In genomic region chr2:49811420-49811819, GRCm38 (mm10) we compare ENCODE assay signal across 14 mouse cellular contexts. TPM values are rescaled to one million over a fixed set of nuclear protein-coding genes. Genes with fewer than 3 reads are reported as not detected.
DNase-seq lines count a peak whose midpoint lies in the region; ATAC-seq and TF ChIP-seq lines count a peak whose summit lies in the region.
"Had no signal": no experiment of that assay in that cellular context is flagged by ENCODE, and none has a peak within 500 bp of the region (broad histone marks: within the 10 kb centered on the region; RNA-seq: fewer than 3 reads in every experiment).

No protein-coding gene starts in this region.

- H3K79me2 ChIP-seq in heart, adult 2 months (replicated peaks; ENCODE audit: control insufficient read depth, insufficient read depth, low read length): no peaks in the 10 kb centered on the region

- no peak for TF ChIP-seq EP300 in heart, adult 2 months (IDR thresholded peaks at IDR 0.05; ENCODE audit: insufficient read depth, low read depth, low read length)

- TF ChIP-seq POLR2A in heart, adult 2 months (IDR thresholded peaks at IDR 0.05; ENCODE audit: insufficient read depth, low read depth, low read length): no peak

- intact Hi-C loops in heart, adult 2 months (cut with DNase I): no loop called here

- no peaks in the 10 kb centered on the region for H3K9me3 ChIP-seq in heart, embryonic 15.5 days (replicated peaks)
- no peaks in the 10 kb centered on the region for H3K9me3 ChIP-seq in midbrain, embryonic 11.5 days (ENCODE audit: control insufficient read depth, low read length)
- no peaks in the 10 kb centered on the region for H3K9me3 ChIP-seq in midbrain, embryonic 14.5 days (ENCODE audit: control insufficient read depth, low read length)
- H3K9me3 ChIP-seq in stomach, embryonic 16.5 days (replicated peaks; ENCODE audit: control insufficient read depth, low read length): no peaks in the 10 kb centered on the region
- H3K9me3 ChIP-seq: hindbrain, embryonic 13.5 days; liver, embryonic 12.5 days; midbrain, embryonic 15.5 days had no signal

- H3K27me3 ChIP-seq in heart, embryonic 15.5 days: no peaks in the 10 kb centered on the region
- no peaks in the 10 kb centered on the region for H3K27me3 ChIP-seq in heart, adult 2 months (ENCODE audit: control insufficient read depth, insufficient read depth, low read length)
- no peaks in the 10 kb centered on the region for H3K27me3 ChIP-seq in midbrain, embryonic 11.5 days (ENCODE audit: control insufficient read depth, insufficient read depth, low read length)
- 0 out of 2 replicates have a peak, but pooled peaks cover 4% of the 10 kb centered on the region for H3K27me3 ChIP-seq in midbrain, embryonic 14.5 days (ENCODE audit: control insufficient read depth, insufficient read depth, low read length)
- no peaks in the 10 kb centered on the region for H3K27me3 ChIP-seq in stomach, embryonic 16.5 days (ENCODE audit: control insufficient read depth, insufficient read depth, low read length)
- H3K27me3 ChIP-seq: liver, embryonic 12.5 days; midbrain, embryonic 15.5 days had no signal

- no peak for TF ChIP-seq CTCF in heart, adult 2 months (IDR thresholded peaks at IDR 0.05)

- H3K4me1 ChIP-seq in heart, embryonic 15.5 days (replicated peaks): peaks cover 12% of the 10 kb centered on the region
- no peaks in the 10 kb centered on the region for H3K4me1 ChIP-seq in heart, adult 2 months (ENCODE audit: control insufficient read depth, insufficient read depth, low read length)
- no peaks in the 10 kb centered on the region for H3K4me1 ChIP-seq in midbrain, embryonic 11.5 days (ENCODE audit: control insufficient read depth, insufficient read depth, low read length)
- H3K4me1 ChIP-seq in midbrain, embryonic 14.5 days (ENCODE audit: control insufficient read depth, insufficient read depth, low read length): no peaks in the 10 kb centered on the region
- peaks cover 22% of the 10 kb centered on the region for H3K4me1 ChIP-seq in stomach, embryonic 16.5 days (ENCODE audit: control insufficient read depth, insufficient read depth, low read length)
- H3K4me1 ChIP-seq: liver, embryonic 12.5 days had no signal

- no peak for ATAC-seq in heart, embryonic 15.5 days (replicated peaks; ENCODE audit: insufficient number of reproducible peaks, insufficient read depth, low FRiP score, low read depth)
- ATAC-seq in midbrain, embryonic 11.5 days (ENCODE audit: low FRiP score): no peak
- no peak for ATAC-seq in midbrain, embryonic 14.5 days (ENCODE audit: low FRiP score, low TSS enrichment)
- ATAC-seq in stomach, embryonic 16.5 days (ENCODE audit: insufficient read depth, low FRiP score): peak; percentile 31; the same call in 1 of the 2 replicates
- ATAC-seq: forebrain, postnatal 0 days; liver, embryonic 12.5 days; midbrain, embryonic 15.5 days had no signal

- WGBS in heart, embryonic 15.5 days: 31% methylated on average over 11 of the region's 11 CpGs
- WGBS in heart, adult 2 months: 33% methylated on average over 11 of the region's 11 CpGs
- 33% methylated on average over 11 of the region's 11 CpGs for WGBS in midbrain, embryonic 11.5 days
- 32% methylated on average over 11 of the region's 11 CpGs for WGBS in midbrain, embryonic 14.5 days
- 13% methylated on average over 11 of the region's 11 CpGs for WGBS in large intestine, adult 2 months
- WGBS in stomach, embryonic 16.5 days: 24% methylated on average over 11 of the region's 11 CpGs

- DNase-seq in heart, adult 2 months: no peak
- peak; percentile 69 for DNase-seq in midbrain, embryonic 11.5 days (ENCODE audit: low spot score, missing footprints)
- DNase-seq in midbrain, embryonic 14.5 days: no peak
- DNase-seq in large intestine, adult 2 months (ENCODE audit: low read depth, low spot score): peak; percentile 64
- DNase-seq in layer of hippocampus, postnatal 36 days: no peak
- DNase-seq in layer of hippocampus, adult 11-12 months (ENCODE audit: low spot score): no peak
- DNase-seq: B cell, adult 2 months; forebrain, postnatal 0 days had no signal

- no peak overlapping the region for H3K27ac ChIP-seq in heart, embryonic 15.5 days
- H3K27ac ChIP-seq in heart, adult 2 months: no peak overlapping the region
- H3K27ac ChIP-seq in midbrain, embryonic 11.5 days (ENCODE audit: low read depth, low read length): no peak overlapping the region
- no peak overlapping the region for H3K27ac ChIP-seq in midbrain, embryonic 14.5 days (replicated peaks; ENCODE audit: low read depth, low read length)
- peak overlapping the region; percentile 87 for H3K27ac ChIP-seq in stomach, embryonic 16.5 days (ENCODE audit: low read length)
- H3K27ac ChIP-seq: hindbrain, embryonic 13.5 days; liver, embryonic 12.5 days; midbrain, embryonic 15.5 days had no signal

- H3K4me3 ChIP-seq in heart, embryonic 15.5 days: no peak overlapping the region
- no peak overlapping the region for H3K4me3 ChIP-seq in heart, adult 2 months
- no peak overlapping the region for H3K4me3 ChIP-seq in midbrain, embryonic 11.5 days (ENCODE audit: low read depth, low read length)
- H3K4me3 ChIP-seq in midbrain, embryonic 14.5 days (replicated peaks; ENCODE audit: low read depth, low read length): no peak overlapping the region
- H3K4me3 ChIP-seq in stomach, embryonic 16.5 days (replicated peaks; ENCODE audit: low read length): no peak overlapping the region
- H3K4me3 ChIP-seq: hindbrain, embryonic 13.5 days; liver, embryonic 12.5 days; midbrain, embryonic 15.5 days had no signal

- H3K36me3 ChIP-seq in heart, embryonic 15.5 days: no peaks in the 10 kb centered on the region
- no peaks in the 10 kb centered on the region for H3K36me3 ChIP-seq in heart, adult 2 months (ENCODE audit: control insufficient read depth, insufficient read depth, low read length)
- no peaks in the 10 kb centered on the region for H3K36me3 ChIP-seq in midbrain, embryonic 11.5 days (ENCODE audit: control insufficient read depth, insufficient read depth, low read length)
- H3K36me3 ChIP-seq in midbrain, embryonic 14.5 days (ENCODE audit: control insufficient read depth, insufficient read depth, low read length): no peaks in the 10 kb centered on the region
- H3K36me3 ChIP-seq in stomach, embryonic 16.5 days (ENCODE audit: control insufficient read depth, insufficient read depth, low read length): no peaks in the 10 kb centered on the region
- H3K36me3 ChIP-seq: hindbrain, embryonic 13.5 days; liver, embryonic 12.5 days; midbrain, embryonic 15.5 days had no signal

- peak overlapping the region; percentile 10; the same call in 1 of the 2 replicates for H3K4me2 ChIP-seq in heart, embryonic 15.5 days
- no peak overlapping the region for H3K4me2 ChIP-seq in midbrain, embryonic 11.5 days
- H3K4me2 ChIP-seq in midbrain, embryonic 14.5 days (ENCODE audit: low read length): no peak overlapping the region
- peak overlapping the region; percentile 22 for H3K4me2 ChIP-seq in stomach, embryonic 16.5 days (ENCODE audit: low read depth, low read length)
- H3K4me2 ChIP-seq: hindbrain, embryonic 13.5 days; liver, embryonic 12.5 days; midbrain, embryonic 15.5 days had no signal

- H3K9ac ChIP-seq in heart, embryonic 15.5 days: no peak overlapping the region
- H3K9ac ChIP-seq in heart, adult 2 months (ENCODE audit: low read depth, low read length): no peak overlapping the region
- no peak overlapping the region for H3K9ac ChIP-seq in midbrain, embryonic 11.5 days (ENCODE audit: low read length)
- H3K9ac ChIP-seq in midbrain, embryonic 14.5 days (replicated peaks; ENCODE audit: low read length): no peak overlapping the region
- H3K9ac ChIP-seq in stomach, embryonic 16.5 days (ENCODE audit: low read length): no peak overlapping the region
- H3K9ac ChIP-seq: forebrain, postnatal 0 days; hindbrain, embryonic 13.5 days; liver, embryonic 12.5 days; midbrain, embryonic 15.5 days had no signal

RNA-seq across cellular contexts. Expression of gene Lypd6b, which starts 23.9 kb away (rescaled TPM):
- polyA plus RNA-seq in heart, embryonic 15.5 days (2015; fragmentation: Nextera tagmentation; extraction: Ambion mirVana): 1.0 and 2.8 TPM in 2 replicates
- under 1 TPM in 1 of 2 experiments, not detected in 1; 0.10 TPM for total RNA-seq in heart, adult 2 months (2021)
- 0.25 TPM in 1 of 2 replicates, not detected in the other for polyA plus RNA-seq in heart, adult 2 months (2012; rRNA removed)
- 0.36 and 0.87 TPM in 2 replicates for polyA plus RNA-seq in midbrain, embryonic 11.5 days (2014; fragmentation: Nextera tagmentation; extraction: Ambion mirVana)
- 8.7 and 9.7 TPM in 2 replicates for polyA plus RNA-seq in midbrain, embryonic 14.5 days (2014; fragmentation: Nextera tagmentation; extraction: Ambion mirVana)
- 0.25 and 0.33 TPM in 2 replicates for polyA plus RNA-seq in large intestine, adult 2 months (2012; rRNA removed)
- 20.8 and 26.4 TPM in 2 replicates for polyA plus RNA-seq in stomach, embryonic 16.5 days (2015; fragmentation: Nextera tagmentation; extraction: Ambion mirVana)
- total RNA-seq in layer of hippocampus, postnatal 36 days (2021): 1 to 10 TPM; 2.9 to 3.6 TPM
- total RNA-seq: gastrocnemius, postnatal 4 days had no signal

Comparison
In these comparisons a context has a peak if more than half of its experiments do, and no peak if none do; other contexts are left out.
1. DNase-seq: peak in midbrain, embryonic 11.5 days (single experiment) and large intestine, adult 2 months (single experiment); none in heart, adult 2 months (0 of 2), midbrain, embryonic 14.5 days (single experiment), layer of hippocampus, postnatal 36 days (0 of 2) and layer of hippocampus, adult 11-12 months (single experiment).
2. H3K4me2 ChIP-seq: peak in heart, embryonic 15.5 days (single experiment) and stomach, embryonic 16.5 days (single experiment); none in midbrain, embryonic 11.5 days (single experiment) and midbrain, embryonic 14.5 days (single experiment).